Mouse (Mus musculus) CH12.LX (cell line): ENCODE data around the gene Hoxc4. TPM values are rescaled to one million over a fixed set of nuclear protein-coding genes. Genes with fewer than 3 reads are reported as not detected.

Experiments
- DNase-seq: peaks from one replicate; pipeline ENCODE4 v3.0.0-alpha.2; 2013; ENCODE audit errors: extremely low read depth
- H3K27ac ChIP-seq: 2 replicates; pipeline ENCODE4 v1.5.1; 2012; ENCODE audit warnings: low read depth, mild to moderate bottlenecking, control low read depth, moderate library complexity; ENCODE audit not compliant: insufficient read depth
- H3K27me3 ChIP-seq: replicated peaks from 2 replicates; pipeline ENCODE3; 2012; ENCODE audit warnings: inconsistent platforms
- H3K36me3 ChIP-seq, 2 experiments: replicated peaks in 1 of 2; 2 replicates each; pipeline versions ENCODE3 to v1.6.1; 2012; ENCODE audit warnings: inconsistent platforms in 1 of 2, low read length in 1 of 2, mild to moderate bottlenecking in 1 of 2, mixed read lengths in 1 of 2, moderate library complexity in 1 of 2; ENCODE audit not compliant: control insufficient read depth in 1 of 2, insufficient read depth in 1 of 2
- H3K4me1 ChIP-seq, 2 experiments: 2 replicates each; pipeline ENCODE4 v1.6.1; 2012; ENCODE audit warnings: inconsistent platforms in 1 of 2, moderate library complexity in 1 of 2; ENCODE audit not compliant: insufficient read depth in 2 of 2, control insufficient read depth in 1 of 2
- H3K4me2 ChIP-seq: 2 replicates; pipeline ENCODE4 v1.6.1; 2012; ENCODE audit warnings: low read depth, mild to moderate bottlenecking, control low read depth; ENCODE audit not compliant: poor library complexity, insufficient read depth, severe bottlenecking
- H3K4me3 ChIP-seq, 3 experiments: fragments of 150-350 bp in 1 of 3; sonication (generic) in 1 of 3; replicated peaks in 1 of 3; 2 replicates each; pipeline versions ENCODE3 to v1.5.1; 2011 to 2012; ENCODE audit warnings: low read depth in 2 of 3, low read length in 2 of 3, mild to moderate bottlenecking in 2 of 3, moderate library complexity in 2 of 3, control low read depth in 1 of 3, improper control_type of control experiment in 1 of 3, inconsistent platforms in 1 of 3, mixed read lengths in 1 of 3; ENCODE audit not compliant: poor library complexity in 1 of 3
- H3K79me2 ChIP-seq: replicated peaks from 2 replicates; pipeline ENCODE4 v1.6.1; 2012; ENCODE audit warnings: mild to moderate bottlenecking, moderate library complexity; ENCODE audit not compliant: control insufficient read depth, poor library complexity, insufficient read depth, severe bottlenecking; ENCODE audit errors: extremely low read depth
- H3K9ac ChIP-seq: 2 replicates; pipeline ENCODE4 v1.6.1; 2012; ENCODE audit warnings: low read depth, mild to moderate bottlenecking, control low read depth, moderate library complexity; ENCODE audit not compliant: insufficient read depth
- H3K9me3 ChIP-seq: replicated peaks from 2 replicates; pipeline ENCODE3; 2012; ENCODE audit warnings: low read length, inconsistent platforms, mixed read lengths
- BHLHE40 ChIP-seq: IDR thresholded peaks from 2 replicates; pipeline ENCODE4 v1.6.1; 2011; ENCODE audit warnings: mild to moderate bottlenecking, low read depth, low read length, improper control_type of control experiment
- CHD1 ChIP-seq: IDR thresholded peaks from 2 replicates; pipeline ENCODE4 v1.6.1; 2012; ENCODE audit warnings: low read depth, low read length, improper control_type of control experiment, inconsistent platforms
- CHD2 ChIP-seq: IDR thresholded peaks from 2 replicates; pipeline ENCODE4 v1.6.1; 2011; ENCODE audit warnings: low read length, improper control_type of control experiment
- E2F4 ChIP-seq: IDR thresholded peaks from 2 replicates; pipeline ENCODE4 v1.6.1; 2011; ENCODE audit warnings: low read depth, low read length, improper control_type of control experiment; ENCODE audit not compliant: insufficient replicate concordance
- ELF1 ChIP-seq: IDR thresholded peaks from 2 replicates; pipeline ENCODE4 v1.6.1; 2014; ENCODE audit warnings: low read depth, mild to moderate bottlenecking, inconsistent platforms, low read length, improper control_type of control experiment
- EP300 ChIP-seq: IDR thresholded peaks from 2 replicates; pipeline ENCODE4 v1.6.1; 2011; ENCODE audit warnings: low read length, improper control_type of control experiment
- JUN ChIP-seq: IDR thresholded peaks from 2 replicates; pipeline ENCODE4 v1.6.1; 2011; ENCODE audit warnings: low read depth, mild to moderate bottlenecking, low read length, improper control_type of control experiment, moderate library complexity; ENCODE audit not compliant: insufficient read depth
- JUND ChIP-seq: conservative IDR thresholded peaks from 2 replicates; pipeline ENCODE4 v1.6.1; 2011; ENCODE audit warnings: low read depth, low read length, improper control_type of control experiment
- MAX ChIP-seq: IDR thresholded peaks from 2 replicates; pipeline ENCODE4 v1.6.1; 2011; ENCODE audit warnings: low read length, improper control_type of control experiment
- MAZ ChIP-seq: IDR thresholded peaks from 2 replicates; pipeline ENCODE4 v1.6.1; 2012; ENCODE audit warnings: low read depth, mild to moderate bottlenecking, inconsistent platforms, low read length, improper control_type of control experiment, moderate library complexity
- MEF2A ChIP-seq: IDR thresholded peaks from 2 replicates; pipeline ENCODE4 v1.6.1; 2014; ENCODE audit warnings: low read depth, mild to moderate bottlenecking, inconsistent platforms, low read length, improper control_type of control experiment, borderline replicate concordance
- MYC ChIP-seq: IDR thresholded peaks from 2 replicates; pipeline ENCODE4 v1.6.1; 2011; ENCODE audit warnings: low read depth, mild to moderate bottlenecking, improper control_type of control experiment, low read length
- NELFE ChIP-seq: IDR thresholded peaks from 2 replicates; pipeline ENCODE4 v1.6.1; 2011; ENCODE audit warnings: low read depth, low read length, improper control_type of control experiment
- POLR2A ChIP-seq: IDR thresholded peaks from 2 replicates; pipeline ENCODE4 v1.6.1; 2011; ENCODE audit warnings: low read depth, mild to moderate bottlenecking, improper control_type of control experiment, low read length
- RAD21 ChIP-seq: IDR thresholded peaks from 2 replicates; pipeline ENCODE4 v1.6.1; 2011; ENCODE audit warnings: low read depth, mild to moderate bottlenecking, low read length, improper control_type of control experiment, moderate library complexity
- SIN3A ChIP-seq: IDR thresholded peaks from 2 replicates; pipeline ENCODE4 v1.6.1; 2012; ENCODE audit warnings: low read length, improper control_type of control experiment, inconsistent platforms
- TBP ChIP-seq: conservative IDR thresholded peaks from 2 replicates; pipeline ENCODE4 v1.6.1; 2011; ENCODE audit warnings: low read depth, low read length, improper control_type of control experiment
- TCF12 ChIP-seq: IDR thresholded peaks from 2 replicates; pipeline ENCODE4 v1.6.1; 2014; ENCODE audit warnings: low read depth, mild to moderate bottlenecking, inconsistent platforms, low read length, improper control_type of control experiment
- USF1 ChIP-seq: IDR thresholded peaks from 2 replicates; pipeline ENCODE4 v1.6.1; 2014; ENCODE audit warnings: low read depth, mild to moderate bottlenecking, inconsistent platforms, low read length, improper control_type of control experiment
- ZMIZ1 ChIP-seq: IDR thresholded peaks from 2 replicates; pipeline ENCODE4 v1.6.1; 2012; ENCODE audit warnings: low read depth, mild to moderate bottlenecking, inconsistent platforms, low read length, improper control_type of control experiment
- ZNF384 ChIP-seq: IDR thresholded peaks from 2 replicates; pipeline ENCODE4 v1.6.1; 2012; ENCODE audit warnings: low read depth, low read length, improper control_type of control experiment, inconsistent platforms
- dilution Hi-C: fragments of 300-500 bp; cut with MboI; formaldehyde crosslinking; loops from 2 replicates; pipeline ENCODE4 v1.14.3; 2020; ENCODE audit warnings: low sequenced_read_pairs; ENCODE audit not compliant: extremely low pct_unique_long_range_greater_than_20kb, extremely low pct_ligation_motif_present
- in situ Hi-C: fragments of 300-500 bp; cut with MboI; formaldehyde crosslinking; loops from 3 replicates; pipeline ENCODE4 v1.14.3; 2019; ENCODE audit warnings: low sequenced_read_pairs, low pct_ligation_motif_present, low pct_unique_long_range_greater_than_20kb, mixed read lengths
- polyA plus RNA-seq: library from polyadenylated mRNA; unstranded; fragments of >175 nt; gene quantifications from 2 replicates; pipeline ENCODE4 v1.2.1, GENCODE M21; 2012; ENCODE audit warnings: low read depth; ENCODE audit not compliant: insufficient read length
- total RNA-seq, 2 experiments: library from RNA; depleted of rRNA; stranded (reverse); fragments of 300-350 nt in 1 of 2; fragments of >200 nt in 1 of 2; gene quantifications; 2 replicates each; pipeline ENCODE4 v1.2.3; 2012 to 2014

Gene Hoxc4
- total and polyA plus RNA-seq, 3 experiments = 5.7 to 31.7 (median 8.6) TPM

- TF ChIP-seq E2F4 (no peak), MYC (no peak), EP300 (no peak), ZNF384 (no peak), ZMIZ1 (peak; percentile 38; the same call in 1 of the 2 replicates), JUN (no peak), CHD2 (peak; percentile 83), CHD1 (0 out of 2 replicates have a peak, but pooled peaks have one; percentile 57), TCF12 (0 out of 2 replicates have a peak, but pooled peaks have one; percentile 54)
Measured at GRCm38 (mm10) chr15:102999183-102999831, 19.4 kb upstream of the Hoxc4 start (continued).

DNA sequence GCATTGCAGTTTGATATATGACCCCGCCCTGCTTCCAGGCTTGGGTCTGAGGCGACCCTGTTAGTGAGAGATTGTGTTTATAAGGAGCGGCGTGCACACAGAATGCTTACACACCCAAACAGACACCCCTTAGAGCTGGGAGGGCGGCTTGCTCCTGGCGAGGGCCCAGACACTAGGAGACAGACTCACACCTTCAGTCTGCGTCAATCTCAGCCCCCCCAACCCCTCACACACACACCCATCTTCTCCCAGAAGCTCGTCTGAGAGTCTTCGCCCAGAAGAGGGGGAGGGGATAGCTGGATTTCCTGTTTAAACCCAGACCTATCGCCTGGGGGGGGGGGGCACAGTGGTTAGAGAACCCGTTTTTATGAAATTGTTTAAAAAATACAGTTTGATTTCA lies 18.8 kb upstream of the Hoxc4 start:
- dilution Hi-C loops = loop anchor here (10.0 kb wide), 1 partner anchor 175 kb away; no protein-coding TSS in a partner anchor
- DNase-seq = peak; percentile 65
- peak overlapping the region in 2 of 3 experiments; percentile 50 to 66 for H3K4me3 ChIP-seq

GRCm38 (mm10) chr15:103000501-103000901 lies 18.2 kb upstream of the Hoxc4 start:
- DNase-seq = no peak

More for the DNA sequence above, 18.8 kb upstream of the Hoxc4 start:
- H3K9me3 ChIP-seq = no peaks in the 10 kb centered on the region
- H3K27me3 ChIP-seq = peaks cover 7% of the 10 kb centered on the region
- in situ Hi-C loops = no loop called here
- no peaks in the 10 kb centered on the region for H3K36me3 ChIP-seq
- TF ChIP-seq TBP = no peak
- no peak for TF ChIP-seq USF1
- no peak for TF ChIP-seq SIN3A
- peak; percentile 43; the same call in 1 of the 2 replicates for TF ChIP-seq CHD2
- no peak for TF ChIP-seq MAZ
- TF ChIP-seq JUND = no peak
- TF ChIP-seq RAD21 = no peak
- no peak for TF ChIP-seq MEF2A
- 0 out of 2 replicates have a peak, but pooled peaks have one; percentile 5 for TF ChIP-seq CHD1
- no peak for TF ChIP-seq NELFE
- TF ChIP-seq POLR2A = no peak
- TF ChIP-seq ELF1 = no peak
- TF ChIP-seq MAX = no peak
- TF ChIP-seq ZMIZ1 = no peak
- peak overlapping the region; percentile 84 for H3K9ac ChIP-seq
- peak overlapping the region; percentile 64 for H3K27ac ChIP-seq
- no peaks in the 10 kb centered on the region for H3K79me2 ChIP-seq
- peak overlapping the region; percentile 65 for H3K4me2 ChIP-seq
- peaks cover 14 to 65% of the 10 kb centered on the region in 2 experiments for H3K4me1 ChIP-seq

More at GRCm38 (mm10) chr15:103000501-103000901, 18.2 kb upstream of the Hoxc4 start:
- H3K27ac ChIP-seq = no peak overlapping the region
- TF ChIP-seq MAX = no peak
- TF ChIP-seq BHLHE40 = 0 out of 2 replicates have a peak, but pooled peaks have one; percentile 22
- no peaks in the 10 kb centered on the region for H3K9me3 ChIP-seq
- H3K4me3 ChIP-seq = peak overlapping the region in 1 of 3 experiments; percentile 66
- in situ Hi-C loops = no loop called here
- H3K79me2 ChIP-seq = no peaks in the 10 kb centered on the region
- dilution Hi-C loops = no loop called here
- H3K9ac ChIP-seq = no peak overlapping the region
- no peak overlapping the region for H3K4me2 ChIP-seq
- peaks cover 18 to 71% of the 10 kb centered on the region in 2 experiments for H3K4me1 ChIP-seq
- H3K36me3 ChIP-seq = no peaks in the 10 kb centered on the region
- peaks cover 6% of the 10 kb centered on the region for H3K27me3 ChIP-seq
